17 mouse cellular contexts compared by ENCODE assay signal in the genomic region with DNA sequence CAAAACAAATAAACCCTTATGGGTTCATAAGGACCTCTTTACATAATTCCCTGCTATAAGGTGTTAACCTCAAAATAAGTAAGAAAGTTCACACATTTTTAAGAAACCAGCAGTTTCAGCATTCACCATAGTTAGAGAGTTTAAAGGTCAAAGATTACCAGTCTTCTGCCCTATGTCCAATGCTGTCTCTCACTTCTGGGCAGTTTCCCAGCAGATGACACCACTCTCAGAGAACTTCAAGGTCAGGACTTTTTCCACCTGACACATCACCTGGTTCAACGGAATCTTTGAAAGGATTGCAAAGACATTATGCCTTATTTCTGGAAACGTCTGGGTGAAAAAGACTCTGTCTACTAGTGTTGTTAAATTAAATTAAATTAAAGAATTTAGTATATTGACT.
"Had no signal": no experiment of that assay in that cellular context is flagged by ENCODE, and none has a peak within 500 bp of the region (broad histone marks: within the 10 kb centered on the region; RNA-seq: fewer than 3 reads in every experiment).

No protein-coding gene starts in this region.

- H3K4me2 ChIP-seq: lung, embryonic 15.5 days; midbrain, embryonic 11.5 days; midbrain, embryonic 13.5 days; midbrain, embryonic 15.5 days; neural tube, embryonic 12.5 days; stomach, embryonic 15.5 days had no signal

- ATAC-seq: lung, postnatal 0 days; midbrain, embryonic 13.5 days; midbrain, embryonic 15.5 days had no signal

- H3K9ac ChIP-seq: lung, embryonic 15.5 days; midbrain, embryonic 13.5 days; midbrain, embryonic 15.5 days; neural tube, embryonic 12.5 days; stomach, embryonic 15.5 days had no signal

- H3K4me1 ChIP-seq: lung, embryonic 15.5 days; megakaryocyte, embryonic 14.5 days; midbrain, embryonic 13.5 days; neural tube, embryonic 12.5 days; stomach, embryonic 15.5 days had no signal

- H3K27ac ChIP-seq: lung, embryonic 15.5 days; macrophage; midbrain, embryonic 13.5 days; midbrain, embryonic 15.5 days; neural tube, embryonic 12.5 days; stomach, embryonic 15.5 days; stomach, postnatal 0 days had no signal

- DNase-seq: lung, adult 2 months; lung, postnatal 14 days; lung, postnatal 36 days; right cerebral cortex, postnatal 14 days; thymus, adult 2 months; thymus, postnatal 25 days; thymus, postnatal 4 days had no signal

- H3K9me3 ChIP-seq: lung, embryonic 15.5 days; megakaryocyte, embryonic 14.5 days; midbrain, embryonic 13.5 days; midbrain, embryonic 15.5 days; neural tube, embryonic 12.5 days; stomach, embryonic 15.5 days had no signal

- H3K4me3 ChIP-seq: lung, embryonic 15.5 days; megakaryocyte, embryonic 14.5 days; midbrain, embryonic 13.5 days; midbrain, embryonic 15.5 days; neural tube, embryonic 12.5 days; stomach, embryonic 15.5 days had no signal

- H3K27me3 ChIP-seq: lung, embryonic 15.5 days; megakaryocyte, embryonic 14.5 days; midbrain, embryonic 13.5 days; midbrain, embryonic 15.5 days; neural tube, embryonic 12.5 days; stomach, embryonic 15.5 days had no signal

- H3K36me3 ChIP-seq: lung, embryonic 15.5 days; midbrain, embryonic 13.5 days; midbrain, embryonic 15.5 days; neural tube, embryonic 12.5 days; stomach, embryonic 15.5 days had no signal
